Mouse (Mus musculus) G1E (cell line): Measurements from ENCODE around the gene Hist1h2be. TPM values are rescaled to one million over a fixed set of nuclear protein-coding genes. Genes with fewer than 3 reads are reported as not detected.

Experiments used
- ATAC-seq: 2 replicates; pipeline ENCODE4 v1.8.0; 2016; ENCODE audit warnings: mild to moderate bottlenecking; ENCODE audit not compliant: insufficient number of reproducible peaks, poor library complexity, low FRiP score, severe bottlenecking; ENCODE audit errors: extremely low read depth
- DNase-seq: peaks from one replicate; pipeline ENCODE4 v3.0.0; 2012; ENCODE audit warnings: low spot score
- H3K27me3 ChIP-seq: 2 replicates; pipeline ENCODE4 v1.6.1; 2012; ENCODE audit warnings: mild to moderate bottlenecking, low read length, inconsistent platforms; ENCODE audit not compliant: insufficient read depth
- H3K36me3 ChIP-seq: replicated peaks from 2 replicates; pipeline ENCODE3; 2012; ENCODE audit warnings: mild to moderate bottlenecking, inconsistent platforms
- H3K4me1 ChIP-seq: 2 replicates; pipeline ENCODE4 v1.6.1; 2012; ENCODE audit warnings: low read depth, low read length, inconsistent platforms, mixed read lengths; ENCODE audit not compliant: insufficient read depth
- H3K4me3 ChIP-seq: 2 replicates; pipeline ENCODE4 v1.5.1; 2012; ENCODE audit warnings: low read depth, mild to moderate bottlenecking, inconsistent platforms, low read length, moderate library complexity, mixed read lengths
- H3K9me3 ChIP-seq: replicated peaks from 2 replicates; pipeline ENCODE4 v1.6.1; 2012; ENCODE audit warnings: inconsistent platforms
- CTCF ChIP-seq: IDR thresholded peaks from 2 replicates; pipeline ENCODE4 v1.5.1; 2012; ENCODE audit warnings: low read depth, low read length, inconsistent platforms, mixed read lengths
- GATA1 ChIP-seq: IDR thresholded peaks from 2 replicates; pipeline ENCODE4 v1.6.1; 2012; ENCODE audit warnings: borderline replicate concordance, low read length, inconsistent platforms, mixed read lengths
- GATA2 ChIP-seq: IDR thresholded peaks from 2 replicates; pipeline ENCODE4 v1.6.1; 2012; ENCODE audit warnings: low read depth, low read length, inconsistent platforms, borderline replicate concordance
- POLR2AphosphoS5 ChIP-seq: IDR thresholded peaks from 2 replicates; pipeline ENCODE4 v1.6.1; 2012; ENCODE audit warnings: low read depth, low read length, inconsistent platforms; ENCODE audit not compliant: insufficient replicate concordance
- TAL1 ChIP-seq: conservative IDR thresholded peaks from 2 replicates; pipeline ENCODE4 v1.6.1; 2012; ENCODE audit warnings: low read depth, low read length, inconsistent platforms, mixed read lengths
- polyA plus RNA-seq: library from polyadenylated mRNA; stranded (reverse); fragments of >175 nt; gene quantifications from 2 replicates; pipeline ENCODE4 v1.2.3, GENCODE M21; 2012
- total RNA-seq, 2 experiments: library from RNA; stranded (forward) in 1 of 2; stranded (reverse) in 1 of 2; fragments of 200-1000 nt in 1 of 2; fragments of >200 nt in 1 of 2; fragmentation: Nextera tagmentation in 1 of 2; gene quantifications; 2 replicates each; pipeline ENCODE4 v1.2.3; 2014 to 2017

Gene Hist1h2be
- total and polyA plus RNA-seq, 3 experiments: 0.56 to 110 (median 27.7) TPM

DNA sequence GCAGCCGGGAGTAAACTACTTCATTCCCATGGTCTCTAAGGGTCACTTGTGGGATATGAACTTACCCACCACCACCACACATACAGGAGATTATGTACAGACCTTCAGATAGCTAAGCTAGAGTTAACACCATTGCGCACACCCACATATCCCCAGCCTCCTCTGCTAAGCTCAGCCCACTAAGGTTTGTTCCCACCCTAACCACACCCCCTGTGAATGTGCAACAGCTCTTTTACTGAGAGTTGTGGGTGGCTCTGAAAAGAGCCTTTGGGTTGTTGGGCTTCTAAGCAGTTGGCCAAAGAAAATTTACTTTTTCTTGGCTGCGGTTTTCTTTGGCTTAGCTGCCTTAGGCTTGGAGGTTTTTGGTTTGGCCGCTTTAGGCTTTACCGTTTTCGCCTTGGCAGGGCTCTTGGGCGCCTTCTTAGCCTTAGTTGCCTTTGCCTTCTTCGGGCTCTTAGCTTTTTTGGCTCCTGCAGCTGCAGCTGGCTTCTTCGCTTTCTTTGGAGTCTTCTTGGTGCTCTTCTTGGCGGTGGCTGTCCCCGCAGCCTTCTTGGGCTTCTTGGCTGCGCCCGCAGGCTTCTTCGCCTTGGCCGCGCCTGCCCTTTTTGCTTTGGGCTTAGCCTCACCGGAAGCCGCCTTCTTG, 729 bp upstream of the Hist1h2be start:
- DNase-seq (peak; percentile 55), ATAC-seq (peak; percentile 62)
- Histone ChIP-seq H3K9me3 (no peaks in the 10 kb centered on the region), H3K4me3 (peak overlapping the region; percentile 70), H3K36me3 (no peaks in the 10 kb centered on the region), H3K27me3 (peaks cover 5% of the 10 kb centered on the region; the same call in 1 of the 2 replicates), H3K4me1 (peaks cover 23% of the 10 kb centered on the region)
- TF ChIP-seq GATA1 (no peak), POLR2AphosphoS5 (0 out of 2 replicates have a peak, but pooled peaks have one; percentile 8)

DNA sequence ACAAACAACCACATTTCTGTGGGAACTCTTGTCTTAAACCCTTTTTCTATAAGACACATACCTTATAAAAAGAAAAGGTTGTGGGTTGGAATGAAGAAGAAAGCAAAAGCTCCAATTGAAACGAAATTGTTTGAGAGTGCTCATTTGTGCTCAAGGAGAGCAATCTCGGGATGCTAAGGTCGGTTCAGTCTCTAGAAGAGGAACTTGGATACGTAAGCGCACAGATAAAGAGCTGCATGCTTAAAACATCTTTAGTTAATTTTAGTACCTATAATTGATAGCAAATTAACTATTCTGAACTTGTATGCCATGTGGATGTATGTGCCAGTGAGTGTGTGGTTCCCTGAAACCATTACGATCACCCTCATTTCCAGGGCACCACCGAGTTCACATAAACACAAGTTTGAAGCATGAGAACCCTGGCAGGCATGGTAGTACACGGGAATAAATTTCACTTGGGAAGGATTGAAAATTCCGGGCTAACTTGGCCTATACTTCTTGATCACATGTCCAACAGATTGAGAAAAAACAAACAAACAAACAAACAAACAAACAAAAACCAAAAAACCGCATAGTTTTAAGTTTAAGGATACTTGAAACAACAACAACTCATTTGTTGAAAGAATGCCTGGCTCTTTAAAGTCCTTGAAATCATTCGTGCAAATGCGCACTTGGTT, 730 bp downstream of the Hist1h2be start:
- peak overlapping the region; percentile 70 for H3K4me3 ChIP-seq
- no peak for ATAC-seq
- H3K27me3 ChIP-seq: no peaks in the 10 kb centered on the region
- DNase-seq: no peak
- peaks cover 23% of the 10 kb centered on the region for H3K4me1 ChIP-seq
- no peaks in the 10 kb centered on the region for H3K9me3 ChIP-seq
- TF ChIP-seq GATA1: no peak
- no peak for TF ChIP-seq POLR2AphosphoS5
- TF ChIP-seq TAL1: no peak
- TF ChIP-seq CTCF: no peak
- no peak for TF ChIP-seq GATA2
- no peaks in the 10 kb centered on the region for H3K36me3 ChIP-seq

DNA sequence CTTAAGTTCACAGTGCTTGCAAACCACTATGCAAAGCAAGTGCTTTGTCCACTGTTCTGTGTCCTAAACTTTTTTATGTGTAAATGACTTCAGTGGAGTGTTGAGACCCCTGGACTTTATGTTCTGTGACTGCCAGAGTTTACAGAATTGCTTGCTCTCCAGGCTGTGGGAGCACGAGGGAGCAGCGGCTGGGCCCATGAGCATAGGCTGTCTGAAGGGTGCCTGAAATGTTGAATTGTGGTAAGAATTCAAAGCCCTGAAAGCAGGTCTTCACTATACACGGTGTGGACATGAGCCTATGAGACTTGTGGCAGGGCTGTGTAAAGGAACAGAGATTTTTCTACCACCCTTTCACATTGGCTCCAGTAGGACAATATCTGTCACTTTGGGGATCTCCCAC, 9.3 kb downstream of the Hist1h2be start:
- DNase-seq (no peak), ATAC-seq (no peak)
- Histone ChIP-seq H3K27me3 (no peaks in the 10 kb centered on the region), H3K4me1 (peaks cover 11% of the 10 kb centered on the region), H3K36me3 (peaks cover 18% of the 10 kb centered on the region), H3K4me3 (no peak overlapping the region), H3K9me3 (no peaks in the 10 kb centered on the region)
- TF ChIP-seq GATA1 (no peak), TAL1 (no peak), CTCF (no peak), POLR2AphosphoS5 (no peak), GATA2 (no peak)

DNA sequence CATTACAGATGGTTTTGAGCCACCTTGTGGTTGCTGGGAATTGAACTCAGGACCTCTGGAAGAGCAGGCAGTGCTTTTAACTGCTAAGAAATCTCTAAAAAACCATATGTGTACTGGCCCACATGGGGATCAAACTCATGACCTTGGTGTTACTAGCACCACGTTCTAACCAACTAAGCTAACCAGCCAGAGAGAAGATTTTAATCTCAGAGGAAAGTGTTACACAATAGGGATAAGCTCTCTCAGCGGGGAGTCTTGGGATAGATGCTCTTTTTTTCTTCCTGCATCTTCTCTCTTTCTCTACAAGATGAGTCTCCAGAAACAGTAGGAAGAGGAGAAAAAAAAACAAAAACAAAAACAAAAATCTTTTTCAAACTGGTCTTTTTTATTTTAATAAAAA, 10.5 kb downstream of the Hist1h2be start:
- Histone ChIP-seq H3K9me3 (no peaks in the 10 kb centered on the region), H3K4me3 (no peak overlapping the region), H3K4me1 (peaks cover 11% of the 10 kb centered on the region), H3K27me3 (no peaks in the 10 kb centered on the region), H3K36me3 (peaks cover 18% of the 10 kb centered on the region)
- TF ChIP-seq GATA1 (no peak), TAL1 (no peak), GATA2 (no peak), POLR2AphosphoS5 (no peak), CTCF (no peak)
- ATAC-seq: no peak
- no peak for DNase-seq

- ATAC-seq: no peak
- H3K9me3 ChIP-seq: no peaks in the 10 kb centered on the region
- H3K4me1 ChIP-seq: peaks cover 15% of the 10 kb centered on the region
- TF ChIP-seq CTCF (no peak), GATA2 (no peak), TAL1 (no peak), GATA1 (no peak), POLR2AphosphoS5 (no peak)
- peaks cover 22% of the 10 kb centered on the region for H3K36me3 ChIP-seq
- no peak for DNase-seq
- H3K27me3 ChIP-seq: no peaks in the 10 kb centered on the region
- no peak overlapping the region for H3K4me3 ChIP-seq
Measured at GRCm38 (mm10) chr13:23609844-23610243, 11.1 kb downstream of the Hist1h2be start.

GRCm38 (mm10) chr13:23609209-23609608, 11.7 kb downstream of the Hist1h2be start:
- TF ChIP-seq GATA1: no peak
- TF ChIP-seq POLR2AphosphoS5: no peak
- TF ChIP-seq CTCF: no peak
- no peak for TF ChIP-seq TAL1
- Histone ChIP-seq H3K36me3 (peaks cover 22% of the 10 kb centered on the region), H3K27me3 (no peaks in the 10 kb centered on the region), H3K4me3 (no peak overlapping the region), H3K4me1 (peaks cover 22% of the 10 kb centered on the region), H3K9me3 (no peaks in the 10 kb centered on the region)
- DNase-seq: no peak
- peak; percentile 54; the same call in 1 of the 2 replicates for ATAC-seq

GRCm38 (mm10) chr13:23605052-23605451, 15.9 kb downstream of the Hist1h2be start:
- Histone ChIP-seq H3K36me3 (peaks cover 7% of the 10 kb centered on the region), H3K4me1 (peaks cover 32% of the 10 kb centered on the region), H3K27me3 (no peaks in the 10 kb centered on the region), H3K9me3 (no peaks in the 10 kb centered on the region), H3K4me3 (no peak overlapping the region)
- no peak for TF ChIP-seq GATA2
- TF ChIP-seq TAL1: no peak
- TF ChIP-seq POLR2AphosphoS5: no peak
- TF ChIP-seq GATA1: no peak
- no peak for ATAC-seq
- no peak for DNase-seq
